Mouse (Mus musculus): ENCODE measurements around the gene Galnt9. TPM values are rescaled to one million over a fixed set of nuclear protein-coding genes. Genes with fewer than 3 reads are reported as not detected.
A peak's percentile ranks its signal among the peaks of the same experiment; 100 is the strongest.

The Galnt9 gene
- polyA plus RNA-seq, 1 experiment from 2014 or later = not detected

GRCm38 (mm10) chr5:110664750-110665269 lies 120.7 kb downstream of the Galnt9 start:
- Histone ChIP-seq H3K9ac (ENCODE audit: low read length) (no peak overlapping the region), H3K27me3 (ENCODE audit: control insufficient read depth, insufficient read depth, low read length) (no peaks in the 10 kb centered on the region), H3K4me2 (ENCODE audit: low read depth, severe bottlenecking) (no peak overlapping the region), H3K9me3 (ENCODE audit: control insufficient read depth, low read length) (no peaks in the 10 kb centered on the region), H3K4me3 (ENCODE audit: low read depth, low read length) (no peak overlapping the region), H3K36me3 (ENCODE audit: control insufficient read depth, insufficient read depth, low read length) (peaks cover 28% of the 10 kb centered on the region), H3K27ac (replicated peaks; ENCODE audit: low read depth, low read length) (no peak overlapping the region), H3K4me1 (ENCODE audit: control insufficient read depth, insufficient read depth, low read length) (no peaks in the 10 kb centered on the region)
- ATAC-seq (ENCODE audit: insufficient number of reproducible peaks, low FRiP score, low TSS enrichment, low read depth) (no peak), DNase-seq (ENCODE audit: low spot score) (no peak)
- WGBS = 91% methylated on average over 2 of the region's 2 CpGs

GRCm38 (mm10) chr5:110665486-110666121 lies 121.4 kb downstream of the Galnt9 start:
- Histone ChIP-seq H3K9me3 (ENCODE audit: control insufficient read depth, low read length) (no peaks in the 10 kb centered on the region), H3K27me3 (ENCODE audit: control insufficient read depth, insufficient read depth, low read length) (no peaks in the 10 kb centered on the region), H3K27ac (replicated peaks; ENCODE audit: low read depth, low read length) (no peak overlapping the region), H3K4me2 (ENCODE audit: low read depth, severe bottlenecking) (no peak overlapping the region), H3K9ac (ENCODE audit: low read length) (no peak overlapping the region), H3K4me3 (ENCODE audit: low read depth, low read length) (no peak overlapping the region), H3K4me1 (ENCODE audit: control insufficient read depth, insufficient read depth, low read length) (no peaks in the 10 kb centered on the region), H3K36me3 (ENCODE audit: control insufficient read depth, insufficient read depth, low read length) (peaks cover 30% of the 10 kb centered on the region)
- 64% methylated on average over 6 of the region's 6 CpGs for WGBS
- no peak for ATAC-seq (ENCODE audit: insufficient number of reproducible peaks, low FRiP score, low TSS enrichment, low read depth)
- DNase-seq (ENCODE audit: low spot score) = no peak

Small RNAs within 50 kb of the gene (microRNA-seq; reads per million reads assigned to microRNA genes)
- gene Mir7026 = 3.7 reads per million, percentile 4 among the genes with 10 or more reads in this experiment

Other genes starting within 250 kb of the Galnt9 start
- gene P2rx2, start 201.1 kb upstream of the Galnt9 start, polyA plus RNA-seq (2014; fragmentation: Nextera tagmentation; extraction: Ambion mirVana) = 0.56 and 0.72 TPM in 2 replicates
- not detected in 2 replicates for gene Lrcol1, start 199.6 kb upstream of the Galnt9 start, polyA plus RNA-seq (2014; fragmentation: Nextera tagmentation; extraction: Ambion mirVana)
- gene Fbrsl1, start 95.9 kb upstream of the Galnt9 start, polyA plus RNA-seq (2014; fragmentation: Nextera tagmentation; extraction: Ambion mirVana) = 23.3 and 23.9 TPM in 2 replicates
- 68.8 and 72.3 TPM in 2 replicates for gene Noc4l, start 109.1 kb downstream of the Galnt9 start, polyA plus RNA-seq (2014; fragmentation: Nextera tagmentation; extraction: Ambion mirVana)
- 36.8 and 45.8 TPM in 2 replicates for gene Ddx51, start 109.1 kb downstream of the Galnt9 start, polyA plus RNA-seq (2014; fragmentation: Nextera tagmentation; extraction: Ambion mirVana)
- gene Ep400, start 226.4 kb downstream of the Galnt9 start, polyA plus RNA-seq (2014; fragmentation: Nextera tagmentation; extraction: Ambion mirVana) = 45.6 and 51.7 TPM in 2 replicates
- 20.9 and 24.0 TPM in 2 replicates for gene Pus1, start 236.3 kb downstream of the Galnt9 start, polyA plus RNA-seq (2014; fragmentation: Nextera tagmentation; extraction: Ambion mirVana)